In genomic region chr1:90603561-90603887, GRCm38 (mm10) we compare ENCODE assay signal across 8 mouse cellular contexts. TPM values are rescaled to one million over a fixed set of nuclear protein-coding genes. Genes with fewer than 3 reads are reported as not detected.
DNase-seq lines count a peak whose midpoint lies in the region; ATAC-seq and TF ChIP-seq lines count a peak whose summit lies in the region.

No protein-coding gene starts in this region.

- peaks cover 31% of the 10 kb centered on the region for H3K36me3 ChIP-seq in embryonic facial prominence, embryonic 13.5 days
- peaks cover 3% of the 10 kb centered on the region for H3K36me3 ChIP-seq in intestine, embryonic 16.5 days (ENCODE audit: control insufficient read depth, insufficient read depth, low read length)
- peaks cover 27% of the 10 kb centered on the region for H3K36me3 ChIP-seq in neural tube, embryonic 14.5 days (ENCODE audit: control insufficient read depth, insufficient read depth, low read length)

- H3K4me3 ChIP-seq in lung, adult 2 months (replicated peaks; ENCODE audit: extremely low read depth, low read depth, low read length): peak overlapping the region; percentile 91
- H3K4me3 ChIP-seq in embryonic facial prominence, embryonic 13.5 days: peak overlapping the region; percentile 80
- peak overlapping the region; percentile 87 for H3K4me3 ChIP-seq in intestine, embryonic 16.5 days (ENCODE audit: low read length)
- peak overlapping the region; percentile 91 for H3K4me3 ChIP-seq in neural tube, embryonic 14.5 days (ENCODE audit: low read depth, low read length)

- 1% methylated on average over 26 of the region's 26 CpGs for WGBS in lung, adult 2 months
- WGBS in embryonic facial prominence, embryonic 13.5 days: under 1% methylated on average over 26 of the region's 26 CpGs
- under 1% methylated on average over 26 of the region's 26 CpGs for WGBS in intestine, embryonic 16.5 days
- WGBS in neural tube, embryonic 14.5 days: under 1% methylated on average over 26 of the region's 26 CpGs

- peak; percentile 44; the same call in 1 of the 2 replicates for ATAC-seq in embryonic facial prominence, embryonic 13.5 days (ENCODE audit: insufficient number of reproducible peaks, insufficient read depth, low FRiP score, low TSS enrichment, low read depth)
- ATAC-seq in intestine, embryonic 16.5 days: peak; percentile 57; the same call in 1 of the 2 replicates
- ATAC-seq in neural tube, embryonic 14.5 days (ENCODE audit: low read depth): peak; percentile 82

- TF ChIP-seq POLR2A in lung, adult 2 months (IDR thresholded peaks at IDR 0.05; ENCODE audit: borderline replicate concordance, extremely low read depth, low read depth, low read length): no peak

- H3K27me3 ChIP-seq in embryonic facial prominence, embryonic 13.5 days: peaks cover 11% of the 10 kb centered on the region; the same call in 1 of the 2 replicates
- no peaks in the 10 kb centered on the region for H3K27me3 ChIP-seq in intestine, embryonic 16.5 days (replicated peaks; ENCODE audit: control insufficient read depth, insufficient read depth, low read length)
- H3K27me3 ChIP-seq in neural tube, embryonic 14.5 days (ENCODE audit: control insufficient read depth, insufficient read depth, low read length): no peaks in the 10 kb centered on the region

- peak overlapping the region; percentile 78 for H3K4me2 ChIP-seq in embryonic facial prominence, embryonic 13.5 days
- H3K4me2 ChIP-seq in intestine, embryonic 16.5 days (ENCODE audit: low read depth, low read length): peak overlapping the region; percentile 58
- peak overlapping the region; percentile 75 for H3K4me2 ChIP-seq in neural tube, embryonic 14.5 days (ENCODE audit: low read depth, low read length)

- DNase-seq in lung, adult 2 months: no peak
- DNase-seq in lung, postnatal 4 days: no peak
- DNase-seq in gastrocnemius, postnatal 25 days: no peak
- DNase-seq in layer of hippocampus, adult 18-20 months (ENCODE audit: low spot score in 2 of 2): no peak
- no peak for DNase-seq in testis, postnatal 10 days (ENCODE audit: low spot score)

- H3K9me3 ChIP-seq in embryonic facial prominence, embryonic 13.5 days: no peaks in the 10 kb centered on the region
- no peaks in the 10 kb centered on the region for H3K9me3 ChIP-seq in intestine, embryonic 16.5 days (ENCODE audit: control insufficient read depth, low read length)
- H3K9me3 ChIP-seq in neural tube, embryonic 14.5 days (ENCODE audit: control insufficient read depth, low read length): no peaks in the 10 kb centered on the region

- TF ChIP-seq CTCF in lung, adult 2 months (IDR thresholded peaks at IDR 0.05; ENCODE audit: insufficient read depth, low read length): no peak

- no peaks in the 10 kb centered on the region; the same call in 1 of the 2 replicates for H3K4me1 ChIP-seq in lung, adult 2 months (ENCODE audit: control insufficient read depth, insufficient read depth, low read length)
- peaks cover 13% of the 10 kb centered on the region for H3K4me1 ChIP-seq in embryonic facial prominence, embryonic 13.5 days
- peaks cover 7% of the 10 kb centered on the region for H3K4me1 ChIP-seq in intestine, embryonic 16.5 days (ENCODE audit: control insufficient read depth, insufficient read depth, low read length)
- H3K4me1 ChIP-seq in neural tube, embryonic 14.5 days (ENCODE audit: control insufficient read depth, insufficient read depth, low read length): peaks cover 4% of the 10 kb centered on the region; the same call in 1 of the 2 replicates

- H3K27ac ChIP-seq in embryonic facial prominence, embryonic 13.5 days: peak overlapping the region; percentile 60
- no peak overlapping the region for H3K27ac ChIP-seq in intestine, embryonic 16.5 days (ENCODE audit: low read length)
- H3K27ac ChIP-seq in neural tube, embryonic 14.5 days (ENCODE audit: low read depth, low read length): peak overlapping the region; percentile 74

- H3K9ac ChIP-seq in embryonic facial prominence, embryonic 13.5 days: peak overlapping the region; percentile 93
- peak overlapping the region; percentile 91 for H3K9ac ChIP-seq in intestine, embryonic 16.5 days (ENCODE audit: low read depth, low read length)
- peak overlapping the region; percentile 84 for H3K9ac ChIP-seq in neural tube, embryonic 14.5 days (replicated peaks; ENCODE audit: low read depth, low read length)

RNA-seq across cellular contexts. Expression of gene Cops8, which starts 0.7 kb away (rescaled TPM):
- 39.8 and 58.0 TPM in 2 replicates for polyA plus RNA-seq in lung, adult 2 months (2012; rRNA removed)
- polyA plus RNA-seq in embryonic facial prominence, embryonic 13.5 days (2015; fragmentation: Nextera tagmentation; extraction: Ambion mirVana): 150 and 171 TPM in 2 replicates
- 119 TPM in 2 replicates for polyA plus RNA-seq in intestine, embryonic 16.5 days (2015; fragmentation: Nextera tagmentation; extraction: Ambion mirVana)
- 181 and 192 TPM in 2 replicates for polyA plus RNA-seq in neural tube, embryonic 14.5 days (2014; fragmentation: Nextera tagmentation; extraction: Ambion mirVana)
- 10 to 100 TPM; 71.8 to 75.5 TPM for total RNA-seq in gastrocnemius, postnatal 25 days (2021)
- 100 to 1,000 TPM; 122 TPM for total RNA-seq in layer of hippocampus, adult 18-20 months (2021)
